22 mouse cellular contexts compared by ENCODE assay signal in genomic region chr7:30411023-30411422, GRCm38 (mm10). TPM values are rescaled to one million over a fixed set of nuclear protein-coding genes. Genes with fewer than 3 reads are reported as not detected.
"Had no signal": no experiment of that assay in that cellular context is flagged by ENCODE, and none has a peak within 500 bp of the region (broad histone marks: within the 10 kb centered on the region; RNA-seq: fewer than 3 reads in every experiment).

No protein-coding gene starts in this region.

- H3K27ac ChIP-seq: limb, embryonic 10.5 days; limb, embryonic 13.5 days; liver, embryonic 13.5 days; midbrain, embryonic 15.5 days; stomach, postnatal 0 days had no signal

- H3K4me2 ChIP-seq: limb, embryonic 13.5 days; liver, embryonic 13.5 days; lung, embryonic 14.5 days; midbrain, embryonic 11.5 days; midbrain, embryonic 15.5 days had no signal

- H3K9me3 ChIP-seq: limb, embryonic 10.5 days; limb, embryonic 13.5 days; liver, embryonic 13.5 days; midbrain, embryonic 15.5 days had no signal

- ATAC-seq: lung, postnatal 0 days; midbrain, embryonic 15.5 days had no signal

- H3K36me3 ChIP-seq: limb, embryonic 10.5 days; limb, embryonic 13.5 days; liver, embryonic 13.5 days; midbrain, embryonic 15.5 days had no signal

- H3K4me3 ChIP-seq: limb, embryonic 10.5 days; limb, embryonic 13.5 days; liver, embryonic 13.5 days; midbrain, embryonic 15.5 days; myocyte had no signal

- H3K4me1 ChIP-seq: limb, embryonic 10.5 days; limb, embryonic 13.5 days; liver, embryonic 13.5 days; midbrain, embryonic 15.5 days had no signal

- H3K9ac ChIP-seq: limb, embryonic 13.5 days; liver, embryonic 13.5 days; lung, embryonic 14.5 days; midbrain, embryonic 15.5 days had no signal

- H3K27me3 ChIP-seq: liver, embryonic 13.5 days; midbrain, embryonic 15.5 days had no signal

- DNase-seq: kidney, adult 11 months; kidney, adult 8-10 months; kidney, postnatal 14 days; kidney, postnatal 4 days; liver; liver, embryonic 13.5 days; lung, embryonic 14.5 days; right cerebral cortex, adult 18-20 months; right cerebral cortex, postnatal 14 days; right cerebral cortex, postnatal 4 days; thymus, postnatal 25 days had no signal

RNA-seq across cellular contexts. Expression of gene Tyrobp, which starts 2.5 kb away (rescaled TPM):
- polyA plus RNA-seq: myocyte had no signal

RNA-seq across cellular contexts. Expression of gene Hcst, which starts 8.6 kb away (rescaled TPM):
- total RNA-seq: layer of hippocampus, postnatal 14 days had no signal
- polyA plus RNA-seq: limb, embryonic 10.5 days; myocyte; neural tube, embryonic 11.5 days; neural tube, embryonic 14.5 days had no signal

RNA-seq across cellular contexts. Expression of gene Aplp1, which starts 34.3 kb away (rescaled TPM):
- total RNA-seq: megakaryocyte-erythroid progenitor cell, adult 5-6 weeks had no signal

RNA-seq across cellular contexts. Expression of gene Kirrel2, which starts 46.5 kb away (rescaled TPM):
- total RNA-seq: megakaryocyte-erythroid progenitor cell, adult 5-6 weeks had no signal
- polyA plus RNA-seq: limb, embryonic 10.5 days; lung, embryonic 14.5 days; lung, postnatal 0 days; myocyte had no signal
